Mouse (Mus musculus) granulocyte monocyte progenitor cell, adult 5-6 weeks (primary cell): ENCODE measurements around the gene Mrps15. TPM values are rescaled to one million over a fixed set of nuclear protein-coding genes. Genes with fewer than 3 reads are reported as not detected.
A peak's percentile ranks its signal among the peaks of the same experiment; 100 is the strongest.

Experiments
- ATAC-seq: replicated peaks from 2 replicates; pipeline ENCODE4 v1.8.0; 2016; ENCODE audit warnings: mild to moderate bottlenecking, moderate TSS enrichment, inconsistent platforms; ENCODE audit not compliant: poor library complexity, severe bottlenecking
- total RNA-seq, 2 experiments: library from RNA; stranded (forward) in 1 of 2; stranded (reverse) in 1 of 2; fragments of 200-712, 200-1000 nt in 1 of 2; fragments of >200 nt in 1 of 2; fragmentation: Nextera tagmentation in 1 of 2; gene quantifications; 2 replicates each; pipeline ENCODE4 v1.2.3; 2014 to 2017

Gene Mrps15
- 135 and 152 TPM in 2 replicates for total RNA-seq (2014; fragmentation: Nextera tagmentation)
- 64.2 and 89.9 TPM in 2 replicates for total RNA-seq (2017)

- peak; percentile 93 for ATAC-seq
Observed at GRCm38 (mm10) chr4:126046851-126047585, at the start of gene Mrps15. Mrps15 (plus strand) TSS chr4:126046925.

GRCm38 (mm10) chr4:125997826-125998225 is 48.9 kb upstream of the Mrps15 start:
- ATAC-seq, result no peak

GRCm38 (mm10) chr4:126001311-126002199 is 45.2 kb upstream of the Mrps15 start:
- ATAC-seq, result no peak

GRCm38 (mm10) chr4:126017676-126018332 is 28.9 kb upstream of the Mrps15 start:
- ATAC-seq, result peak; percentile 80

GRCm38 (mm10) chr4:126018966-126019538 is 27.7 kb upstream of the Mrps15 start:
- ATAC-seq, result peak; percentile 71

- ATAC-seq, result peak; percentile 72
Observed at GRCm38 (mm10) chr4:126024303-126024900, 22.3 kb upstream of the Mrps15 start, which contains the start of gene Csf3r. Csf3r (plus strand) TSS chr4:126024550.

GRCm38 (mm10) chr4:126025801-126026200 is 20.9 kb upstream of the Mrps15 start:
- ATAC-seq, result no peak

- peak; percentile 23; the same call in 1 of the 2 replicates for ATAC-seq
Observed at GRCm38 (mm10) chr4:126027980-126028379, 18.7 kb upstream of the Mrps15 start.

- ATAC-seq, result no peak
Observed at GRCm38 (mm10) chr4:126029042-126029441, 17.7 kb upstream of the Mrps15 start.

- peak; percentile 68 for ATAC-seq
Observed at GRCm38 (mm10) chr4:126030705-126031104, 16.0 kb upstream of the Mrps15 start.

- ATAC-seq, result no peak
Observed at GRCm38 (mm10) chr4:126035413-126035812, 11.3 kb upstream of the Mrps15 start.

- peak; percentile 17; the same call in 1 of the 2 replicates for ATAC-seq
Observed at GRCm38 (mm10) chr4:126051617-126052016, 4.9 kb downstream of the Mrps15 start.

- ATAC-seq, result peak; percentile 49
Observed at GRCm38 (mm10) chr4:126057207-126058133, 10.7 kb downstream of the Mrps15 start.

GRCm38 (mm10) chr4:126058134-126058996 is 11.6 kb downstream of the Mrps15 start, which contains the start of gene Oscp1:
Oscp1 (plus strand) TSS chr4:126058565.
- ATAC-seq, result peak; percentile 92

- ATAC-seq, result no peak
Observed at GRCm38 (mm10) chr4:126058997-126059362, 12.3 kb downstream of the Mrps15 start.

GRCm38 (mm10) chr4:126062856-126063255 is 16.1 kb downstream of the Mrps15 start:
- ATAC-seq, result no peak

GRCm38 (mm10) chr4:126065241-126065640 is 18.5 kb downstream of the Mrps15 start:
- peak; percentile 92 for ATAC-seq
